Mouse (Mus musculus) forebrain, embryonic 16.5 days (tissue): Measurements from ENCODE around the gene Zc3h15. TPM values are rescaled to one million over a fixed set of nuclear protein-coding genes. Genes with fewer than 3 reads are reported as not detected.

Source experiments
- polyA plus RNA-seq: library from polyadenylated mRNA; unstranded; fragments of >200 nt; fragmentation: Nextera tagmentation; extraction: Ambion mirVana; gene quantifications from 2 replicates; pipeline ENCODE4 v1.2.1, GENCODE M21; 2015

The Zc3h15 gene
- polyA plus RNA-seq, 1 experiment from 2014 or later = 174 TPM

Other genes with a start within 250 kb of the Zc3h15 start
- 18.8 and 20.8 TPM in 2 replicates for gene Itgav, start 80.0 kb downstream of the Zc3h15 start, polyA plus RNA-seq
- gene Fam171b, start 168.2 kb downstream of the Zc3h15 start, polyA plus RNA-seq = 76.3 and 78.6 TPM in 2 replicates